Mouse (Mus musculus): ENCODE measurements around the gene Adk. TPM values are rescaled to one million over a fixed set of nuclear protein-coding genes. Genes with fewer than 3 reads are reported as not detected.

The Adk gene
- 291 TPM for polyA plus RNA-seq (2014; fragmentation: Illumina TruSeq; extraction: RNeasy Lipid Tissue Mini Kit (QIAGEN cat#74804))

DNA sequence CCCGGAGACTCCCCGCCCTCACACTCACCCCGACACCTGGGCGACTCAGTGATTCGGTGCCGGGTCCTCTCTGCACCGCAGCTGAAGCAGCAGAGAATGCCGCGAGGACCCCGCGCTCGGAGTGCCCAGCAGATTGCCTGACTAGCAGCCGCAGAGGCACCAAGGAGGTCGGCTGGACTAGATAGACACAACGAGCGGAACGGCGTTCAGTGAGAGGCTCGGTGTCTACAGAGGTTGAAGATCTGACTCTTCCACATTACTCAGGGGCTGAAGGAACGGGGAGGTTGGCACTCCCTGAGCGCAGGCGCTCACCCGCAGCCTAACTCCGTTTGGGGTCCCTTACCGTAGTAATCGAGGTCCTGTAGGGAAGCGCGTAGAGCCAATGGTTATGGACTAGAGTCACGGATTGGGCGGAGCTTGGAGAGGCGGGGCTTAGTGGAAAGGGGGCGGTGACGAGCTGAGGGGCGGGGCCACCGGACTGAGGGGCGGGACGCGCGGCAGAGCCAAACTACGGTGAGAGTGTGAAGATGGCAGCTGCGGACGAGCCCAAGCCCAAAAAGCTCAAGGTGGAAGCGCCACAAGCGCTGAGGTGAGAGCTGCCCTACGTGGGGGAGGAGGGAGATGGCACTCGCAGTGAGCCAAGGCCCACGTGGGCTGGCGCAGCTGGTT is at the start of gene Adk, which contains the start of gene Ap3m1:
Adk (plus strand) TSS at position 463 of the 669 bp plus-strand sequence.
Ap3m1 (minus strand) TSS at position 397 of the 669 bp plus-strand sequence.

GRCm38 (mm10) chr14:21481231-21481630 is 428.9 kb downstream of the Adk start, which contains the start of gene Kat6b:
Gene Kat6b (plus strand): TSS chr14:21481434.

Other genes with a start within 250 kb of the Adk start
- gene Plau, start 215.9 kb upstream of the Adk start, polyA plus RNA-seq (2014; fragmentation: Illumina TruSeq; extraction: RNeasy Lipid Tissue Mini Kit (QIAGEN cat#74804)), result 64.6 TPM
- 190 TPM for gene Vcl, start 123.2 kb upstream of the Adk start, polyA plus RNA-seq (2014; fragmentation: Illumina TruSeq; extraction: RNeasy Lipid Tissue Mini Kit (QIAGEN cat#74804))
- gene Ap3m1, start 66 bp upstream of the Adk start, polyA plus RNA-seq (2014; fragmentation: Illumina TruSeq; extraction: RNeasy Lipid Tissue Mini Kit (QIAGEN cat#74804)), result 272 TPM